Mouse (Mus musculus) ES-Bruce4 (cell line): ENCODE measurements around the gene Rem1. TPM values are rescaled to one million over a fixed set of nuclear protein-coding genes. Genes with fewer than 3 reads are reported as not detected.
"Not testable (repeated sequence)": the region's sequence is repeated elsewhere in the genome, so short reads cannot be mapped to it uniquely, and the experiment has no call there.

Experiments
- H3K27ac ChIP-seq: 2 replicates; pipeline ENCODE4 v1.5.1; 2012; ENCODE audit warnings: low read length, inconsistent platforms; ENCODE audit not compliant: insufficient read depth
- H3K27me3 ChIP-seq: 2 replicates; pipeline ENCODE4 v1.6.1; 2012; ENCODE audit warnings: mild to moderate bottlenecking, low read length, inconsistent platforms; ENCODE audit not compliant: control insufficient read depth, poor library complexity, insufficient read depth, severe bottlenecking
- H3K36me3 ChIP-seq: 2 replicates; pipeline ENCODE4 v1.6.1; 2012; ENCODE audit warnings: inconsistent platforms, mild to moderate bottlenecking, low read length, moderate library complexity; ENCODE audit not compliant: control insufficient read depth, poor library complexity, insufficient read depth, severe bottlenecking
- H3K4me1 ChIP-seq: one replicate; pipeline ENCODE4 v1.8.1; 2011; ENCODE audit warnings: low read length; ENCODE audit not compliant: control insufficient read depth, insufficient read depth
- H3K4me3 ChIP-seq: 2 replicates; pipeline ENCODE4 v1.5.1; 2011; ENCODE audit warnings: low read depth, mild to moderate bottlenecking, low read length
- H3K9ac ChIP-seq: 2 replicates; pipeline ENCODE4 v1.6.1; 2012; ENCODE audit warnings: low read depth, mild to moderate bottlenecking, inconsistent platforms; ENCODE audit not compliant: poor library complexity, severe bottlenecking
- H3K9me3 ChIP-seq: replicated peaks from 2 replicates; pipeline ENCODE4 v1.6.1; 2012; ENCODE audit warnings: mild to moderate bottlenecking, low read length, inconsistent platforms; ENCODE audit not compliant: control insufficient read depth, poor library complexity, insufficient read depth, severe bottlenecking
- CTCF ChIP-seq: IDR thresholded peaks from one replicate; pipeline ENCODE4 v1.8.1; 2011; ENCODE audit warnings: low read depth, low read length
- EP300 ChIP-seq: IDR thresholded peaks from 2 replicates; pipeline ENCODE4 v1.6.1; 2011; ENCODE audit warnings: low read depth, low read length; ENCODE audit not compliant: insufficient read depth
- POLR2A ChIP-seq: IDR thresholded peaks from one replicate; pipeline ENCODE4 v1.8.1; 2011; ENCODE audit warnings: low read length; ENCODE audit not compliant: insufficient read depth
- polyA plus RNA-seq: library from polyadenylated mRNA; stranded (reverse); fragments of >200 nt; gene quantifications from 2 replicates; pipeline ENCODE4 v1.2.4, GENCODE M21; 2011; ENCODE audit warnings: low read depth; ENCODE audit not compliant: missing spikeins, insufficient read depth, insufficient read length

Rem1 gene
- polyA plus RNA-seq, 1 experiment, result 1.2 TPM

GRCm38 (mm10) chr2:152639406-152640113 is 12.8 kb downstream of the Rem1 start:
- Histone ChIP-seq H3K27me3 (no peaks in the 10 kb centered on the region), H3K27ac (no peak overlapping the region), H3K4me1 (no peaks in the 10 kb centered on the region), H3K4me3 (no peak overlapping the region), H3K36me3 (no peaks in the 10 kb centered on the region), H3K9ac (no peak overlapping the region), H3K9me3 (no peaks in the 10 kb centered on the region)
- TF ChIP-seq CTCF (no peak), EP300 (no peak), POLR2A (no peak)

- no peak overlapping the region for H3K4me3 ChIP-seq
- no peaks in the 10 kb centered on the region for H3K36me3 ChIP-seq
- H3K9ac ChIP-seq, result no peak overlapping the region
- no peaks in the 10 kb centered on the region for H3K9me3 ChIP-seq
- no peak for TF ChIP-seq CTCF
- TF ChIP-seq POLR2A, result no peak
- TF ChIP-seq EP300, result no peak
- H3K4me1 ChIP-seq, result no peaks in the 10 kb centered on the region
- no peak overlapping the region for H3K27ac ChIP-seq
- no peaks in the 10 kb centered on the region for H3K27me3 ChIP-seq
These were observed 26.3 kb downstream of the Rem1 start for GRCm38 (mm10) chr2:152652901-152653620.

GRCm38 (mm10) chr2:152653874-152654715 is 27.3 kb downstream of the Rem1 start:
- no peaks in the 10 kb centered on the region for H3K27me3 ChIP-seq
- H3K9me3 ChIP-seq, result no peaks in the 10 kb centered on the region
- H3K4me1 ChIP-seq, result no peaks in the 10 kb centered on the region
- no peaks in the 10 kb centered on the region for H3K36me3 ChIP-seq
- no peak overlapping the region for H3K9ac ChIP-seq
- no peak for TF ChIP-seq POLR2A
- no peak for TF ChIP-seq EP300
- no peak for TF ChIP-seq CTCF
- no peak overlapping the region for H3K4me3 ChIP-seq
- H3K27ac ChIP-seq, result no peak overlapping the region

- Histone ChIP-seq H3K4me1 (no peaks in the 10 kb centered on the region), H3K27ac (no peak overlapping the region), H3K9me3 (no peaks in the 10 kb centered on the region), H3K9ac (no peak overlapping the region), H3K27me3 (no peaks in the 10 kb centered on the region), H3K4me3 (no peak overlapping the region), H3K36me3 (no peaks in the 10 kb centered on the region)
- no peak for TF ChIP-seq POLR2A
- TF ChIP-seq CTCF, result peak; percentile 49
- TF ChIP-seq EP300, result no peak
These were observed 30.6 kb downstream of the Rem1 start for GRCm38 (mm10) chr2:152657398-152657797.

- Histone ChIP-seq H3K9ac (no peak overlapping the region), H3K27me3 (no peaks in the 10 kb centered on the region), H3K27ac (no peak overlapping the region), H3K4me3 (no peak overlapping the region), H3K9me3 (no peaks in the 10 kb centered on the region), H3K4me1 (no peaks in the 10 kb centered on the region), H3K36me3 (no peaks in the 10 kb centered on the region)
- TF ChIP-seq CTCF (no peak), EP300 (no peak), POLR2A (no peak)
These were observed 34.4 kb downstream of the Rem1 start for GRCm38 (mm10) chr2:152661163-152661562.

GRCm38 (mm10) chr2:152666191-152666590 is 39.4 kb downstream of the Rem1 start:
- not testable (repeated sequence) for H3K9me3 ChIP-seq, H3K4me3 ChIP-seq, H3K4me1 ChIP-seq, H3K27me3 ChIP-seq, H3K9ac ChIP-seq, H3K36me3 ChIP-seq, H3K27ac ChIP-seq
